Comparison of ENCODE assay signal across 9 mouse cellular contexts in the genomic region with DNA sequence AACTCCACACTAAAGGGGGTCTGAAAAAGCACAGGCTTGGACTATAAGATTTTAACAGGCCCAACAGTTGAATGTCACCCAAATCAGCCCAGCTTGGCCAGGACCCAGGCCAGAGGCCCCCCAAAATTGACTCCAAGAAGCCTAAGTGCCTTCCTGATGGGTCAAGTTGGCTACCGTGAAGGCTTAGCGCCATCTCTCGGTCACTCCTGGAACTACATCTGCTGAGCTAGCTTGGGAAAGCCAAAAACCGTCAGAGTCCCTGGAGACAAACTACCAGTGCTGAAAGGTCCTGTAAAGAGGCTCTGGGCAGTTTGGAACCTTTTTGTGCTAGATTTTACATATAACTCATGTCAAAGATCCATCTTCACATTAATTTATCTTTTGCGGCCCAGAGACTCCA. TPM values are rescaled to one million over a fixed set of nuclear protein-coding genes. Genes with fewer than 3 reads are reported as not detected.
A peak's percentile ranks its signal among the peaks of the same experiment; 100 is the strongest.
DNase-seq lines count a peak whose midpoint lies in the region; ATAC-seq and TF ChIP-seq lines count a peak whose summit lies in the region.
"Had no signal": no experiment of that assay in that cellular context is flagged by ENCODE, and none has a peak within 500 bp of the region (broad histone marks: within the 10 kb centered on the region; RNA-seq: fewer than 3 reads in every experiment).

No protein-coding gene starts in this region.

- peak; percentile 40 for DNase-seq in Muller cell, postnatal 12 days (ENCODE audit: inconsistent ontology term)
- peak; percentile 81 for DNase-seq in cerebellum, adult 8-10 months
- peak; percentile 64 for DNase-seq in gastrocnemius, postnatal 14 days
- DNase-seq in left cerebral cortex, adult 18-20 months (ENCODE audit: low spot score in 2 of 2): peak; percentile 76 to 86
- peak; percentile 36 for DNase-seq in retina, adult 2 months (ENCODE audit: low read depth, low spot score)

- intact Hi-C loops in gastrocnemius, postnatal 14 days (cut with DNase I; ENCODE audit: low total_unique reads): loop anchor here (5.0 kb wide), 2 partner anchors 225 to 320 kb away; no protein-coding TSS in a partner anchor

- no peak overlapping the region for H3K27ac ChIP-seq in intestine, postnatal 0 days (ENCODE audit: low read depth, low read length)
- H3K27ac ChIP-seq in intestine, embryonic 16.5 days (ENCODE audit: low read length): no peak overlapping the region
- H3K27ac ChIP-seq: neural tube, embryonic 12.5 days had no signal

- TF ChIP-seq CTCF in intestine, postnatal 0 days (IDR thresholded peaks at IDR 0.05; ENCODE audit: low read depth): peak; percentile 93

- no peaks in the 10 kb centered on the region for H3K9me3 ChIP-seq in intestine, postnatal 0 days (ENCODE audit: control insufficient read depth)
- no peaks in the 10 kb centered on the region for H3K9me3 ChIP-seq in intestine, embryonic 16.5 days (ENCODE audit: control insufficient read depth, low read length)

- no peaks in the 10 kb centered on the region for H3K36me3 ChIP-seq in intestine, postnatal 0 days (ENCODE audit: control insufficient read depth, insufficient read depth)
- H3K36me3 ChIP-seq in intestine, embryonic 16.5 days (ENCODE audit: control insufficient read depth, insufficient read depth, low read length): no peaks in the 10 kb centered on the region
- H3K36me3 ChIP-seq: neural tube, embryonic 12.5 days had no signal

- H3K9ac ChIP-seq in intestine, postnatal 0 days (ENCODE audit: low read depth, low read length): no peak overlapping the region
- no peak overlapping the region for H3K9ac ChIP-seq in intestine, embryonic 16.5 days (ENCODE audit: low read depth, low read length)
- H3K9ac ChIP-seq: neural tube, embryonic 12.5 days had no signal

- H3K4me3 ChIP-seq in intestine, postnatal 0 days (ENCODE audit: low read depth, low read length): no peak overlapping the region
- no peak overlapping the region for H3K4me3 ChIP-seq in intestine, embryonic 16.5 days (ENCODE audit: low read length)
- H3K4me3 ChIP-seq: neural tube, embryonic 12.5 days had no signal

- 10% methylated on average over 5 of the region's 5 CpGs for WGBS in intestine, postnatal 0 days
- 7% methylated on average over 5 of the region's 5 CpGs for WGBS in intestine, embryonic 16.5 days

- no peaks in the 10 kb centered on the region for H3K4me1 ChIP-seq in intestine, postnatal 0 days (replicated peaks; ENCODE audit: control insufficient read depth, insufficient read depth, low read length)
- H3K4me1 ChIP-seq in intestine, embryonic 16.5 days (ENCODE audit: control insufficient read depth, insufficient read depth, low read length): peaks cover 4% of the 10 kb centered on the region; the same call in 1 of the 2 replicates

- ATAC-seq in intestine, postnatal 0 days: no peak
- ATAC-seq in intestine, embryonic 16.5 days: no peak
- ATAC-seq in megakaryocyte, adult 5-6 weeks (ENCODE audit: poor library complexity, severe bottlenecking): no peak

- peaks cover 12% of the 10 kb centered on the region for H3K27me3 ChIP-seq in intestine, postnatal 0 days (replicated peaks; ENCODE audit: control insufficient read depth, insufficient read depth, low read length)
- H3K27me3 ChIP-seq in intestine, embryonic 16.5 days (replicated peaks; ENCODE audit: control insufficient read depth, insufficient read depth, low read length): peaks cover 23% of the 10 kb centered on the region

- no peak overlapping the region for H3K4me2 ChIP-seq in intestine, postnatal 0 days (replicated peaks; ENCODE audit: low read depth)
- H3K4me2 ChIP-seq in intestine, embryonic 16.5 days (ENCODE audit: low read depth, low read length): no peak overlapping the region
- H3K4me2 ChIP-seq: neural tube, embryonic 12.5 days had no signal

RNA-seq across cellular contexts. Expression of a gene that starts 56.1 kb away (rescaled TPM):
- 0.81 and 0.86 TPM in 2 replicates for polyA plus RNA-seq in intestine, postnatal 0 days (2015; fragmentation: Nextera tagmentation; extraction: Ambion mirVana)
- 0.89 and 0.92 TPM in 2 replicates for polyA plus RNA-seq in intestine, embryonic 16.5 days (2015; fragmentation: Nextera tagmentation; extraction: Ambion mirVana)
- 1 to 10 TPM; 5.7 to 7.0 TPM for total RNA-seq in gastrocnemius, postnatal 14 days (2021)
- total RNA-seq in left cerebral cortex, adult 18-20 months (2021): 10 to 100 TPM; 32.2 to 35.5 TPM
- not detected in 2 replicates for total RNA-seq in megakaryocyte, adult 5-6 weeks (2015)
- total RNA-seq in megakaryocyte, adult 5-6 weeks (2017): not detected in 2 replicates

Comparison
In these comparisons a context has a peak if more than half of its experiments do, and no peak if none do; other contexts are left out.
1. RNA of a gene that starts 56.1 kb away (total RNA-seq): 32.2 to 35.5 TPM in left cerebral cortex, adult 18-20 months and 5.7 to 7.0 TPM in gastrocnemius, postnatal 14 days; not detected in megakaryocyte, adult 5-6 weeks; every median in the first group is over 4 times any median in the second.
2. Peak in every context shown above with its lines, with median percentiles within 50 percentile points of each other: DNase-seq.